Mouse (Mus musculus): ENCODE measurements around the gene Zfp78.

Zfp78 gene

GRCm38 (mm10) chr7:6389449-6389848, 26.4 kb downstream of the Zfp78 start:
- no peak for DNase-seq

- peak; percentile 76 for DNase-seq
These were observed 35.2 kb downstream of the Zfp78 start, which contains the start of gene Smim17 for GRCm38 (mm10) chr7:6397996-6398975. TSS of gene Smim17 (plus strand) at chr7:6398715.

GRCm38 (mm10) chr7:6410043-6410442, 47.0 kb downstream of the Zfp78 start, which contains the start of gene Gm20715:
TSS of gene Gm20715 (plus strand) at chr7:6410277.
- no peak for DNase-seq

- peak; percentile 29 for DNase-seq
These were observed 51.8 kb downstream of the Zfp78 start for GRCm38 (mm10) chr7:6414626-6415441.

DNA sequence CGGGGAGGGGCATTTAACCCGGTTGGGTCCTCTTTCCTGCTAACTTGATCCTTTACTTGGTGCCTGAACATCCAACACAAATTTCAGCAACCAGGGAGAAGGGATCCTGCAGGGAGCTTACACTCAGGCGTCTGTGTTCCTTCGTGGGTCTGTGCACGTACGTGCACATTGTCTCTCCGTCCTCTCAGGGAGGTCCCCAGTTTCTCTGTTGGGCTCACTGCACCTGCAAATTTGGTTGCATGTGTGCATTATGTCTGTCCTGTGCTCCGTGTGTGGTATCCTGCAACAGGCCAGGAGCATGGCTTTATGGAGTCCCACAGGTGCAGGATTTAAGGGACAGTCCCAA, 52.3 kb downstream of the Zfp78 start:
- no peak for DNase-seq

DNA sequence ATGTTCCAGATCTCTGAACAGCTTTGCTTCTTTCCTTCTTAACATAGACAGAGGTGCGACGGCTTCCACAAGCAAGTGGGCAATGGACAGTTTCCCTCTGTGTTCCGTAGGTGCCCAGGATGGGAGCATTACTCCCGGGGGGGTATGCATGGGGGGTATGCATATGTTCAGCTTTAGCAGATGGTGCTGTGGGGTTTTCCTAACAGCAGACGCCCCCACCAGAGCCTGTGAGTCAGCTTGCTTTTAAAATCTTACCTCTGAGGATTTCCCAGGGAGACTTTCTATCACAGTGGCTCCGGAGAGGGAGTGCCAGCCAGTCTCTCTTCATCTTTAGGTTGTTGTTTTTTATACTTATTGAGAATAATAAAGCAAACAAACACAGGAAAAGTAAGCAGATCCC, 56.8 kb downstream of the Zfp78 start:
- no peak for DNase-seq

DNA sequence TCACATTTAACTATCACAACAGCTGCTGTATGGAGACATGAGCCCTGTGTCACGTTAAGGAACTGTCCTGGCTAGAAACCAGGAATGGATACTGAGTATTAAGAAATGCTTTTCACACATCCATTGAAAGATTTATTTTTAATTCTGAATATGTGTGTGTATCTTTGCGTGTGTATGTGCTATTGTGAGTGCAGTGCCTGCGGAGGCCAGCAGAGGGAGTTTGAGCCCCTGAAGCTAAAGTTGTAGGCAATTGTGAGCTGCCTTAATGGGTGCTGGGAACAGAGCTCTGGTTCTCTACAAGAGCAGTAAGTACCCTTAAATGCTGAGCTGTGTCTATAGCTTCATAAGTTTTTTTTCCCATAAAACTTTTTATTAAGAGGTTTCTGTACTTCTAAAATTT, 66.3 kb downstream of the Zfp78 start:
- no peak for DNase-seq

- DNase-seq: no peak
These were observed 67.3 kb downstream of the Zfp78 start for GRCm38 (mm10) chr7:6430342-6430741.

Data from cerebellum, adult 11-12 months (tissue).